Mouse (Mus musculus) retina, adult 2 months (tissue): ENCODE data around the gene Fn3k.

Source experiments
- DNase-seq: peaks from one replicate; pipeline ENCODE4 v3.0.0-alpha.2; 2012; ENCODE audit warnings: low read depth, low spot score

The Fn3k gene

DNA sequence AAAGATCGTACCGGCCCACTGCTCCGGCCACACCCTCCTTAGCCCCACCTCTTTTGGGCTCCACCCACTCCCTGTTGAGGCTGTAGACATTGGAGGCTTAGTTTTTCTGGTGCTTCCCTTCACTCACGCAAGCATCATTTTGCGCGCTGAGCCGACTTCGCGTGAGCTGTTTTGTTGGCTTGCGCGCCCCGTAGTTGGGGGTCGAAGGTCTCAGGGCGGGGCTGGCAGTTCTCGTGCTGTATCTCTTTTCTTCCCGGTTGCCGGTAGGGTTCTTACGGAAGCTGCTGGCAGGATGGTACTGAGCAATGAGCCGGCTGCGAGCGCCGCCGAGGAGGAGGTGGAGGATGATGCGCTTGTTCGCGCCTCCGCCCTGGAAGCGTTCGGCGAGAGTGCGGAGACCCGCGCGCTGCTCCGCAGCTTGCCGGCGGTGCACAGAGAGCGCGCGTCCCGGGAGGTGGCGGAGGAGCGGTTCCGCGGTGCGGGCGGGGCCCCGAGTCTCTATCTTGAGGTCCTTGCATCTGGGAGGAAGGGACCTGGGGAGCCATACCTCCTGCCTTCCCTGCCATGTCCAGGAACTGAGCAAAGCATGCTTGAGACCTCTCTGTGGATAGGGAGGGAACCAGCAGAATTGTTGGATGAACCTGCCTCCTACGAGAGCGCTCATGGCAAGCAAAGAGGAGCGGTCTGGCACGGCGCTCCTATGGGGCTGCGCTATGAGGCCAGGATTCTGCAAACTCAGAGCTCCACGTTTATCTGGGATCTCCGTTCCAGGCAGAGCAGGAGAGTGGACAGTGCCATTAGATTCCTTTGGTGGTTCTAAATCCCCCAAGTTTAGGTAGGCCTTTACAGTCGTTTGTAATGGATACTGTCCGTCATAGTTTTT, 17.3 kb downstream of the Fn3k start, which contains the start of gene Tbcd:
Gene Tbcd, plus strand, starts transcription at position 197 of the 883 bp plus-strand sequence.
- DNase-seq: peak; percentile 81

- no peak for DNase-seq
Measured at GRCm38 (mm10) chr11:121457874-121458273, 23.2 kb downstream of the Fn3k start.

DNA sequence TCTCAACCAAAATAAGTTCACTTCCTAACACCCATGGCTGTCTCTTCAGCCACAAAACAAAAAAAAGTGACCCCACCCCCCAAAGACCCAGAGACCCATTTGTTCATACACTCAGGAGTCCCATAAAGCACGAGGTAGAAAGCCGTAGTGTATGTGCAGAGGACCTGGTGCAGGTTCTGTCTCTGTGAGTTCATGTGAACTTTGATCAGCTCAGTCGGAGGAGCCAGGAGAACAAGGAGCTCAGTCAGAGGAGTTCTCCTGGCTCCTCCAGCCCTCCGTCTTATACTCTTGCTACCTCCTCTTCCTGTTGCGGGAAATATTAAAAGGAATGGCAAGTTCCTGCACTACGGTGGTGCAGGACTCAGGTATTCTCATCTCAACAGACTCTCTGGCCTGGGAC, 32.7 kb downstream of the Fn3k start:
- no peak for DNase-seq

DNA sequence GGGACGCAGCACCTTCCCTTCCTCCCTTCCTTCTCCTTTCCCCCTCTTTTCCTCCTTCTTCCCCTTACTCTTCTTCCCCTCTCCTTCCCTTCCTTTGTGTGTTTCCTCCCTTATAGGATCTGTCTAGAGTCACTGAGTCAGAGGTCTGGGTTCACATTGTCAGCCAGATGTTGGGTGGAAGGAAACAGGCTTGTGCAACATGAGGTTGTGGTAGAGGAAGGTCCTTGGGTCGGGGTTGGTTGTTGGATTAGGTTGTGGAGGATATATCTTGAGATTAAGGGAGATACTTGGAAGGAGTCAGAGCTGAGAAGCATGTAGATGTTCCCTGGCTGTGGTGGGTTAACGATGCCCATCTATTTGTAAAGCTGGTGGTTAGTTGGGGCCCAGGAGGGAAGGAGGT, 40.1 kb downstream of the Fn3k start:
- DNase-seq: no peak

- DNase-seq: peak; percentile 38
Measured at GRCm38 (mm10) chr11:121475699-121476415, 41.1 kb downstream of the Fn3k start.

- no peak for DNase-seq
Measured at GRCm38 (mm10) chr11:121479476-121480203, 44.9 kb downstream of the Fn3k start.

GRCm38 (mm10) chr11:121481129-121481528, 46.4 kb downstream of the Fn3k start:
- no peak for DNase-seq

GRCm38 (mm10) chr11:121485882-121486281, 51.2 kb downstream of the Fn3k start:
- DNase-seq: no peak

DNA sequence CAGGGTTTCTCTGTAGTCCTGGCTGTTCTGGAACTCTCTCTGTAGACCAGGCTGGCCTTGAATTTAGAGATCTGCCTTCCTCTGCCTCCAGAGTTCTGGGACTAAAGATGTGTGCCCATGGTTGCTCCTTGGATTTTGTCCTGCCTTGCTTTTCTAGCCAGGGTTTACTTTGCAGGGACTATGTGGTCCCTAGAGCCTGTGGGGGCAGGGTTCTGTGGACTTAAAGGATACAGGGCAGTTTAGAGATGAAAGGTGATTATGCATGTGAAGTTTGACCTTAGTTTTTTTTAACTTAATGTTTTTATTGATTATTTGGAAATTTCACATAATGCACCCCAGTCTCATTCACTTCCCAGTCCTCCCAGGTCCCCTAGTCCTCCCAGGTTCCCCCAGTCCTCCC, 55.9 kb downstream of the Fn3k start:
- DNase-seq: no peak
